8 mouse cellular contexts compared by ENCODE assay signal in the genomic region with DNA sequence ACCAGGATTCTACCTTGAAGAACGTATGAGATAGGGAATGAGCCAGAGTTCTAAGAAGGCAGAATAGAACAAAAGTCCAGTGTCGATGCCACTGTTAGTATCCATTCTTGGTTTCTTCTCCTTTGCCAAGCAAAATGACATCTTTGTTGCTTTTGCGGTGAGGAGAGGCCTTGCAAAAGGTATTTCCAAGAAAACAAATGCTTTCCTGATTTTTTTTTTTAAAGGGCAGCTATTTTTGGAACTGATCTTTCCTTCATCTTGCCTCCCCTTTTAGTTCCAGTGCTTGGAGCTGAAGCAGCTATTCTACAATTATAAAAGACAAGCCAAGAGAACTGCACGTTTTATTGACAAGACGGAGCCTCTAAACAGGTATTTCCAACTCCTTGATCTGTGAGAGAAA. TPM values are rescaled to one million over a fixed set of nuclear protein-coding genes. Genes with fewer than 3 reads are reported as not detected.
DNase-seq lines count a peak whose midpoint lies in the region; ATAC-seq and TF ChIP-seq lines count a peak whose summit lies in the region.

Gene Snd1 (plus strand): TSS at position 301 of the 400 bp plus-strand sequence.

- no peak for ATAC-seq in erythroid progenitor cell, adult 5-6 weeks (replicated peaks; ENCODE audit: low FRiP score, poor library complexity, severe bottlenecking)
- ATAC-seq in neural tube, embryonic 14.5 days (ENCODE audit: low read depth) = no peak
- no peak for ATAC-seq in frontal cortex, adult (ENCODE audit: low TSS enrichment)

- H3K9ac ChIP-seq in neural tube, embryonic 14.5 days (replicated peaks; ENCODE audit: low read depth, low read length) = no peak within 1 kb of the TSS

- H3K4me3 ChIP-seq in testis, adult 2 months (ENCODE audit: control insufficient read depth, low read depth, low read length) = no peak within 1 kb of the TSS
- H3K4me3 ChIP-seq in limb, embryonic 10.5 days = no peak within 1 kb of the TSS
- H3K4me3 ChIP-seq in neural tube, embryonic 14.5 days (ENCODE audit: low read depth, low read length) = no peak within 1 kb of the TSS

- no peak within 1 kb of the TSS for H3K27ac ChIP-seq in testis, adult 2 months (ENCODE audit: control insufficient read depth, insufficient read depth, low read depth, low read length)
- no peak within 1 kb of the TSS for H3K27ac ChIP-seq in limb, embryonic 10.5 days
- no peak within 1 kb of the TSS for H3K27ac ChIP-seq in neural tube, embryonic 14.5 days (ENCODE audit: low read depth, low read length)

- no peak within 1 kb of the TSS for H3K4me2 ChIP-seq in neural tube, embryonic 14.5 days (ENCODE audit: low read depth, low read length)

- intact Hi-C loops in heart, postnatal 10 days (cut with DNase I) = loop anchor here (5.0 kb wide), 1 partner anchor 53 kb away; the partner anchor contains the start of gene Arf5

- H3K36me3 ChIP-seq in testis, adult 2 months (ENCODE audit: control insufficient read depth, insufficient read depth, low read length) = no peaks in the 10 kb centered on the region
- no peaks in the 10 kb centered on the region for H3K36me3 ChIP-seq in limb, embryonic 10.5 days
- H3K36me3 ChIP-seq in neural tube, embryonic 14.5 days (ENCODE audit: control insufficient read depth, insufficient read depth, low read length) = no peaks in the 10 kb centered on the region

- H3K9me3 ChIP-seq in limb, embryonic 10.5 days (replicated peaks) = no peaks in the 10 kb centered on the region
- no peaks in the 10 kb centered on the region for H3K9me3 ChIP-seq in neural tube, embryonic 14.5 days (ENCODE audit: control insufficient read depth, low read length)

- H3K27me3 ChIP-seq in testis, adult 2 months (ENCODE audit: control insufficient read depth, insufficient read depth, low read length) = no peaks in the 10 kb centered on the region
- H3K27me3 ChIP-seq in limb, embryonic 10.5 days (ENCODE audit: low read depth, poor library complexity, severe bottlenecking) = no peaks in the 10 kb centered on the region
- H3K27me3 ChIP-seq in neural tube, embryonic 14.5 days (ENCODE audit: control insufficient read depth, insufficient read depth, low read length) = no peaks in the 10 kb centered on the region

- WGBS in limb, embryonic 10.5 days = 90% methylated on average over 5 of the region's 5 CpGs
- WGBS in neural tube, embryonic 14.5 days = 89% methylated on average over 5 of the region's 5 CpGs

- no peak for TF ChIP-seq CTCF in testis, adult 2 months (IDR thresholded peaks at IDR 0.05; ENCODE audit: control insufficient read depth, insufficient read depth, insufficient replicate concordance, low read depth, low read length)

- no peak for TF ChIP-seq POLR2A in testis, adult 2 months (IDR thresholded peaks at IDR 0.05; ENCODE audit: control insufficient read depth, low read depth, low read length)

- H3K4me1 ChIP-seq in testis, adult 2 months (ENCODE audit: control insufficient read depth, insufficient read depth, low read length) = peaks cover 5% of the 10 kb centered on the region
- H3K4me1 ChIP-seq in limb, embryonic 10.5 days = peaks cover 7% of the 10 kb centered on the region
- H3K4me1 ChIP-seq in neural tube, embryonic 14.5 days (ENCODE audit: control insufficient read depth, insufficient read depth, low read length) = peaks cover 6% of the 10 kb centered on the region; the same call in 1 of the 2 replicates

- no peak for DNase-seq in testis, postnatal 10 days (ENCODE audit: low spot score)
- no peak for DNase-seq in heart, postnatal 10 days
- no peak for DNase-seq in limb, embryonic 10.5 days (ENCODE audit: low spot score)
- DNase-seq in thymus, postnatal 25 days = no peak

RNA-seq across cellular contexts. Expression of gene Snd1, which starts in this region (rescaled TPM):
- 11.4 and 14.3 TPM in 2 replicates for polyA plus RNA-seq in testis, adult 2 months (2012; rRNA removed)
- total RNA-seq in erythroid progenitor cell, adult 5-6 weeks (2015; ENCODE audit: low replicate concordance) = 21.3 and 26.0 TPM in 2 replicates
- 19.9 and 40.8 TPM in 2 replicates for total RNA-seq in erythroid progenitor cell, adult 5-6 weeks (2017; ENCODE audit: low replicate concordance)
- 100 to 1,000 TPM in 1 of 2 experiments, 10 to 100 TPM in 1; 91.2 to 105 TPM for total RNA-seq in heart, postnatal 10 days (2021)
- 119 and 138 TPM in 2 replicates for polyA plus RNA-seq in limb, embryonic 10.5 days (2016; fragmentation: Nextera tagmentation; extraction: Ambion mirVana)
- 73.8 and 81.4 TPM in 2 replicates for polyA plus RNA-seq in neural tube, embryonic 14.5 days (2014; fragmentation: Nextera tagmentation; extraction: Ambion mirVana)
